ENCODE assay signal across 11 mouse cellular contexts in genomic region chr15:25929518-25929917, GRCm38 (mm10). TPM values are rescaled to one million over a fixed set of nuclear protein-coding genes. Genes with fewer than 3 reads are reported as not detected.
DNase-seq lines count a peak whose midpoint lies in the region; ATAC-seq and TF ChIP-seq lines count a peak whose summit lies in the region.
"Had no signal": no experiment of that assay in that cellular context is flagged by ENCODE, and none has a peak within 500 bp of the region (broad histone marks: within the 10 kb centered on the region; RNA-seq: fewer than 3 reads in every experiment).

No protein-coding gene starts in this region.

- peak in 1 of 2 experiments; percentile 54 for DNase-seq in heart, adult 2 months
- DNase-seq in heart, postnatal 4 days: no peak
- DNase-seq in kidney, adult 18-20 months: peak; percentile 64
- peak; percentile 45 for DNase-seq in limb, embryonic 10.5 days (ENCODE audit: low spot score)
- no peak for DNase-seq in retina, postnatal 1 day
- DNase-seq: liver, postnatal 0 days; spleen, adult 18-20 months had no signal

- peaks cover 5% of the 10 kb centered on the region; the same call in 1 of the 2 replicates for H3K36me3 ChIP-seq in heart, adult 2 months (ENCODE audit: control insufficient read depth, insufficient read depth, low read length)
- H3K36me3 ChIP-seq in heart, embryonic 13.5 days: no peaks in the 10 kb centered on the region
- H3K36me3 ChIP-seq in limb, embryonic 10.5 days: no peaks in the 10 kb centered on the region
- H3K36me3 ChIP-seq in hindbrain, embryonic 16.5 days (ENCODE audit: control insufficient read depth, insufficient read depth, low read length): no peaks in the 10 kb centered on the region

- no peak for TF ChIP-seq CTCF in heart, adult 2 months (IDR thresholded peaks at IDR 0.05)

- intact Hi-C loops in heart, adult 2 months (cut with DNase I): no loop called here

- peak overlapping the region; percentile 86 for H3K27ac ChIP-seq in heart, adult 2 months
- peak overlapping the region; percentile 29 for H3K27ac ChIP-seq in heart, embryonic 13.5 days (replicated peaks)
- H3K27ac ChIP-seq in limb, embryonic 10.5 days: no peak overlapping the region
- H3K27ac ChIP-seq in hindbrain, embryonic 16.5 days (ENCODE audit: low read depth, low read length): no peak overlapping the region

- H3K4me2 ChIP-seq in heart, embryonic 13.5 days: peak overlapping the region; percentile 23
- H3K4me2 ChIP-seq in hindbrain, embryonic 16.5 days (ENCODE audit: low read length): no peak overlapping the region

- ATAC-seq in heart, embryonic 13.5 days (ENCODE audit: extremely low read depth, insufficient number of reproducible peaks, low FRiP score, low TSS enrichment): no peak
- ATAC-seq in hindbrain, embryonic 16.5 days: no peak
- ATAC-seq: forebrain, embryonic 16.5 days; liver, postnatal 0 days had no signal

- no peaks in the 10 kb centered on the region for H3K79me2 ChIP-seq in heart, adult 2 months (replicated peaks; ENCODE audit: control insufficient read depth, insufficient read depth, low read length)

- peak; percentile 89 for TF ChIP-seq EP300 in heart, adult 2 months (IDR thresholded peaks at IDR 0.05; ENCODE audit: insufficient read depth, low read depth, low read length)

- TF ChIP-seq POLR2A in heart, adult 2 months (IDR thresholded peaks at IDR 0.05; ENCODE audit: insufficient read depth, low read depth, low read length): no peak

- H3K27me3 ChIP-seq in heart, adult 2 months (ENCODE audit: control insufficient read depth, insufficient read depth, low read length): no peaks in the 10 kb centered on the region
- H3K27me3 ChIP-seq in heart, embryonic 13.5 days (replicated peaks): no peaks in the 10 kb centered on the region
- no peaks in the 10 kb centered on the region for H3K27me3 ChIP-seq in limb, embryonic 10.5 days (ENCODE audit: low read depth, poor library complexity, severe bottlenecking)
- H3K27me3 ChIP-seq in hindbrain, embryonic 16.5 days (replicated peaks; ENCODE audit: control insufficient read depth, insufficient read depth, low read length): no peaks in the 10 kb centered on the region
- H3K27me3 ChIP-seq: megakaryocyte, embryonic 14.5 days had no signal

- no peak overlapping the region for H3K9ac ChIP-seq in heart, adult 2 months (ENCODE audit: low read depth, low read length)
- no peak overlapping the region; the same call in 1 of the 2 replicates for H3K9ac ChIP-seq in heart, embryonic 13.5 days
- H3K9ac ChIP-seq in hindbrain, embryonic 16.5 days (ENCODE audit: low read depth, low read length): no peak overlapping the region
- H3K9ac ChIP-seq: liver, postnatal 0 days had no signal

- no peaks in the 10 kb centered on the region for H3K9me3 ChIP-seq in heart, embryonic 13.5 days
- H3K9me3 ChIP-seq in limb, embryonic 10.5 days (replicated peaks): no peaks in the 10 kb centered on the region
- H3K9me3 ChIP-seq in hindbrain, embryonic 16.5 days (ENCODE audit: control insufficient read depth, low read length): no peaks in the 10 kb centered on the region

- WGBS in heart, adult 2 months: 21% methylated on average over 11 of the region's 11 CpGs
- 26% methylated on average over 11 of the region's 11 CpGs for WGBS in heart, embryonic 13.5 days
- WGBS in limb, embryonic 10.5 days: 45% methylated on average over 11 of the region's 11 CpGs
- 80% methylated on average over 11 of the region's 11 CpGs for whole genome bisulfite sequencing in hindbrain, embryonic 16.5 days

- no peak overlapping the region for H3K4me3 ChIP-seq in heart, adult 2 months
- H3K4me3 ChIP-seq in heart, embryonic 13.5 days: no peak overlapping the region
- no peak overlapping the region for H3K4me3 ChIP-seq in limb, embryonic 10.5 days
- no peak overlapping the region for H3K4me3 ChIP-seq in hindbrain, embryonic 16.5 days (ENCODE audit: low read length)
- H3K4me3 ChIP-seq: megakaryocyte, embryonic 14.5 days had no signal

- H3K4me1 ChIP-seq in heart, adult 2 months (ENCODE audit: control insufficient read depth, insufficient read depth, low read length): peaks cover 31% of the 10 kb centered on the region
- peaks cover 56% of the 10 kb centered on the region for H3K4me1 ChIP-seq in heart, embryonic 13.5 days
- peaks cover 16% of the 10 kb centered on the region for H3K4me1 ChIP-seq in limb, embryonic 10.5 days
- H3K4me1 ChIP-seq in hindbrain, embryonic 16.5 days (ENCODE audit: control insufficient read depth, insufficient read depth, low read depth, low read length): peaks cover 5% of the 10 kb centered on the region

RNA-seq across cellular contexts. Expression of gene Zfp622, which starts 54.6 kb away (rescaled TPM):
- 10 to 100 TPM; 22.5 to 25.4 TPM for total RNA-seq in heart, adult 2 months (2021)
- 8.3 and 13.9 TPM in 2 replicates for polyA plus RNA-seq in heart, adult 2 months (2012; rRNA removed)
- total RNA-seq in heart, postnatal 4 days (2021): 10 to 100 TPM; 21.7 to 22.0 TPM
- 16.4 and 20.9 TPM in 2 replicates for polyA plus RNA-seq in heart, embryonic 13.5 days (2015; fragmentation: Nextera tagmentation; extraction: Ambion mirVana)
- 28.9 and 37.5 TPM in 2 replicates for polyA plus RNA-seq in limb, embryonic 10.5 days (2016; fragmentation: Nextera tagmentation; extraction: Ambion mirVana)
- polyA plus RNA-seq in hindbrain, embryonic 16.5 days (2015; fragmentation: Nextera tagmentation; extraction: Ambion mirVana): 26.8 and 31.1 TPM in 2 replicates

Comparison
In these comparisons a context has a peak if more than half of its experiments do, and no peak if none do; other contexts are left out.
1. DNase-seq: peak in kidney, adult 18-20 months (single experiment) and limb, embryonic 10.5 days (single experiment); none in heart, postnatal 4 days (single experiment) and retina, postnatal 1 day (single experiment).
2. H3K27ac ChIP-seq: peak in heart, adult 2 months (single experiment) and heart, embryonic 13.5 days (single experiment); none in limb, embryonic 10.5 days (single experiment) and hindbrain, embryonic 16.5 days (single experiment).